Mouse (Mus musculus): ENCODE results near the gene Usp22.
"Not testable (repeated sequence)": the region's sequence is repeated elsewhere in the genome, so short reads cannot be mapped to it uniquely, and the experiment has no call there.

Gene Usp22

DNA sequence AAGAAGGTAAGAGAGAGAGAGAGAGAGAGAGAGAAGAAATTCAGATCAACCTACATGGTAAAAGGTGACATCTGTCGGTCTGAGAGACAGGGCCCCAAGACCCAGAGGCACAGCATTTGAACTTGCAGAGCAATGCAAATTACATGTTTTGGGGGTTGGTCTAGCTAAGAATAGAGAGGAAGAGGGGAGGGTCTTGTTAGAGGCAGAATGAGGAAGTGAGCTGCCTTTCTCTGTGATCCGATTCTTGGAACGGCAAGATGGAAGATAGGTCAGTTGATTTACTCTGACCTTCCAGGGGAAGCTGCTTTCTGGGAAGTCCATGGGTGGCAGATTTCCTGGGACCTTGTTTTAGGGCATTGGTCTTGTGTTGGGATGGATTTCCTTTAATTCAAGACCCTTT is 32.6 kb downstream of the Usp22 start:
- DNase-seq = peak; percentile 36 to 60

DNA sequence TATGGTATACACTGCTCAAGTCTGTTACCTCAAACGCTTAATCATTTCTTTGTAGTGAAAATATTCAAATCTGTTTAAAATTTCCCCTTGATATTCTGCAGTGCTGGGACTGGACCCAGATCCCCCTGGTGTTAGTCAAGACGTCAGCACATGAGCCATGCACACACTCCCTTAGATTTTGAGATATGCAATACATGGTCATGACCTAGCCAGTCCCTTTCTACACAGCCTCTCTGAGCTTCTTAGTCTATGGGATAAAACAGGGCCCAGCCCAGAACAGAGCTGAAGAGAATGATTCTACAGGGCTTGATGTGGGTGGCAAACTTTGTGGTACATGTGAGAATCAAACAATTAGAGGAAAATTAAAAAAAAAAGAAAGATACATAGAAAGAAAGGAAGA is 33.2 kb downstream of the Usp22 start:
- no peak for DNase-seq

DNA sequence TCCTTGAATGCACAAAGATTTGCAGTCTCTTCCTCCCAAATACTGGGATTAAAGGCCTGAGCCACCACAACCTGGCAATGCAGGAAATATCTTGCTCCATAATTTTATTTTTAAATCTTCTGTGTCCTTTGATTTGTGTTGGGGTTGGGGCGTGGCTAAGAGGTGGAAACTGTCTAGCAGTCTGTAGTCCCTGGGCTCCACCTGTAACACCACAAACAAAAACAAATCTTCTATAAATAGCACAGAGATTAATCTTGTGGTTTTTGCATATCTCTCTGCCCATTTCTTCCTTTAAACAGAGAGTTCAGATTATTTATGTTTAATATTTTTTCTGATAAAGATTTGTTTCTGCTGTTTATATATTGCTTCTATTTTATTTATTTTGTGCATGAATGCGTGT is 41.9 kb downstream of the Usp22 start:
- no peak for DNase-seq

DNA sequence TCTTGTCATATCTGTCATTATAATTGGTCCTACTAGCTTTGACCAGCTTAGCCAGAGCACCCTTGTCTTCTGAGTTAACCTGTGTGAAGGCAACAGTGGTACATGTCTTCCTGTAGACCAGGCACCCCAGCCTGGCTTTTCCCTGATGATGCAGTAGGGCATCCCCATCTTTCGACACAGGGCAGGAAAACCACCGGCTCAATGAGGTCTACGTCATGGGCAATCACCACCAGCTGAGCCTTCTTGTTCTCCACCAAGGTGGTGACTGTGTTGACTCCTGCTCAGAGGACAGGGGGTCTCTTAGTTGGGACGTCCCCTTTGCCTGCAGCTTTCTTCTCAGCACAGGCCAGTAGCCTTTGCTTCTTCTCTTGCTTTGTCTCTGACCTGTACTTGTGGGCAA is 44.2 kb downstream of the Usp22 start:
- not testable (repeated sequence) for DNase-seq

DNA sequence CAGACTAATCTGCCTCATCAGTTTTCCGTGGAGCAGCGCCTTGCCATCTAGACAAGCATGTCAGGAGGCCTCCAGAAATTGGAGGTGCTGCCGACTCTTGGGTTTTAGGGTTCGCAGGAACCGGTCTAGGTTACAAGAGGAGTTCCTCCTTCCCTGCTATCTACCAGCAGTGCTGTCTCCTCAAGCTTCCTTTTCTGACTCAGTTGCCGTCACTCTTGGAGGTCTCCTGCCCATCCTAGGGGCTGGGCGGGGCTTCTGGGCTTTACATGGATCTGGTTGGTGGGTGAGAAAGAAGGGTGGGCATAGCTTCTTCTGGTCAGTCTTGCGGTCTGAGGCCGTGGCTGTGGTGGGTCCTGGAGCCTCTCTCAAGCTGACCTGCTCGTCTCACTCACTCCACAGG is 45.5 kb downstream of the Usp22 start:
- no peak for DNase-seq

DNA sequence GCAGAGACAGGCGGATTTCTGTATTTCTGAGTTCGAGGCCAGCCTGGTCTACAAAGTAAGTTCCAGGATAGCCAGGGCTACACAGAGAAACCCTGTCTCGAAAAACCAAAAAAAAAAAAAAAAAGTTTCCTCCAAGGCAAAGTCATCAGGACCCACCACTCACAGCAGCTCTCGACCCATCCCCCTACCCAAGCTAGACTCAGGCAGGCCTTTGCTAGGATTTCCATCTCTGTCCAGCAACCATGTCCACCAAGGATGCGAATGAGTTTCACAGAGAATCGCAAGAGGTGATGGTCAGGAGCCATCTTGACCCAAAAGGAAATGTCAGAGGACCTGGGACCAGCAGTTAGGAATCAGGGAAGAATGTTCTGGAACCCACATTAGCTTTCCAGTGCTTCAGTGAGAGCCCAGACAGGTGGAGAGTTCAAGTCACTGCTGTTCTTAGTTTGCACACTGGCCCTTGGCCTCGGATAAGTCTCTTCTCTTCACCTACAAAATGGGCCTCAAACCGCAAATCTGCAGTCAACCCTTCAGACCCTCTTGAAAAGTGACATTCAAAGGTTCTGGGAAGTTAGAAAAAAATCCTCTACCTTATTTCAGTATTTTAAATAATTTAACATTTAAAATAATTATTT is 47.3 kb downstream of the Usp22 start:
- no peak for DNase-seq

DNA sequence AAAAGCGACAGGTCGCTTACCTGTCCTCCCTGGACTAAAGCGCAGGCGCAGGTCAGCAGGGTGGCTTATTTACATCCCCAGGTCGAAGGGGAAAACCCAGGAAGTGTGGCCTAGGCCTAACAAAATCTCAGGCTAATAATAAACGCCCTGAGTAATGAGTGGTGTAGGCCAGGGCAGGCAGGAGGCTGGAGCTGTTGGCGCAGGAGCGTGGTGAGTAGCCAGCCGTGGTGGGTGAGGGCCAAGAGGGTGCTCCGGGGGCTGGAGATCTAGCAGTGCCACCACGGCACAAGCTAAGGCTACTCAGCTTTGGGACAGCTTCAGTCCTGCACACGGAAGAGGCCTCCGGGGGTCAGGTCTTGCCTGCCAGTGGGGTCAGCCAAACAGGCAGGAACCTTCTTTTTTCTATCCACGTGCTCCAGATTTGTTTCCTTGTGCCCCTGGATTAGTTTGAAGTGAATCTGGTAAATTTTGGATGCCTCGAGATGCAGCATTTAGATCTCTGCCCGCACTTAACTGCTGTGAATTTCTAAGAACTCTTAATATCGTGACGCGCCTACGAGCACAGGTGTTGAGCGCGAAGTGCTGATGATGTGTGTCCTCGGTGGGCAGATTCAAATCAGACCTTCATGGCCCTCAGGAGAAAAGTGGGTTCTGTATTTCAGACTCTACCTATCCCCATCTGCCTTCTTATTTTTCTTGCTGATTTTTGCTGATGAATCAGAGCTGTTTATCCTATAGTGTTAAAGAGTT is 48.1 kb downstream of the Usp22 start, which contains the start of gene Tnfrsf13b:
Gene Tnfrsf13b (plus strand): TSS at position 150 of the 750 bp plus-strand sequence.
- no peak for DNase-seq

DNA sequence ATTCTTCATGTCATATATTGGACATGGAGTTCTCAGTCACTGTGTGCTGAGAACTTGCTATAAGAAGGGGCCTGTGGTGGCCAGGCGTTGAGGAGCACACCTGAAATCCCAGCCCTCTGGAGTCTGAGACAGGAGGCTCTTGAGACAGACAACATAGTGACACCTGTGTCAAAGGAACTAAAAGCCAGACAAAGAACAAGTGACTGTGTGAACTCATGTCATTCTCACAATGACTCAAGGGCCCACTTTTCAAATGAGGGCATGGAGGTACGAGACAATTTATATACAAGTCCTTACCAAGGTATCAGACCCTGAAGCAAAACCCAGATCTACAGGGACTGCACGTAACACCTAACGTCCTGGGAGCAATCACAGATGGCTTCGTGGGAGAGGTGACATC is 48.9 kb downstream of the Usp22 start:
- no peak for DNase-seq

DNA sequence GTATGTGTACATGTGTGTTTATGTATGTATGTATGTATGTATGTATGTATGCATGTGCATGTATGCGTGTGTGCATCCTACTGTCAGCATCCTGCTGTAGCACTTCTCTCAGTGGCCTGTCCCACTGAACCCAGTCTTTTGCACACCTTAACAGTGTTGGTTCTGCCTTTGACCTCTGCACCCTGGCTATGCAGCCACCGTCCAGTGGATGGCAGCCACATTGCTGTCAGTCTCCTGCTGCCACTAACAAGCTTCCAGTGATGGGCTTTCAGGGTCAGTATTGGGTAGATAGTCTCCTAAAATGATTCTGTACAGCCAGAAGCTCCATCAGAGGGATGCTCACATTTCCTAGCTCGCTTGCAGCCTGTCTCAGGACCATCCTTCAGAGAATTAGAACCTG is 51.0 kb downstream of the Usp22 start:
- no peak for DNase-seq

DNA sequence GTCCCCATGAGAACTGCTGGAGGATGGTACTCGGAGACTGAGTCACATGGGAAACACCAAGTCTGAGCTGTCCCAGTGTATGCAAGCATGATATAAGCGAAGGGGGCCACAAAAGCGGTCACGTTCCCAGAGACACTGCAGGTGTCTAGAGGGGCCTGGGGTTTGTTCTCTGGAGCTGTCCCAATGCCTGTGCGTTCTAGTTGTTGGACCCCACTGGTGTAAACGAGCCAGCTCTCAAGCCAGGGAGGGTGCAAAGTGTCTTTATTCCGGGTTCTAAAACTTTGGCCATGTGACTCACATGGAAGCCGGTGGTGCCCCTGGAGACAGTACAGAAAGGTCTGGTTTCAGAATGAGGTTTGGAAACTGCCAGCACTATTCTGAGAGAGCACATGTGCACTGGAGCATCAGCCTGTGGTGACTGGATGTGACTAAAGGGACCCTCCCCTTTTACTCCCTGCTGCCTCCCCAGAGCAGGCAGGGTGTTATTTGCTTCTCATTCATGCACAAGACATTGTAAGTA is 52.0 kb downstream of the Usp22 start:
- DNase-seq = no peak

DNA sequence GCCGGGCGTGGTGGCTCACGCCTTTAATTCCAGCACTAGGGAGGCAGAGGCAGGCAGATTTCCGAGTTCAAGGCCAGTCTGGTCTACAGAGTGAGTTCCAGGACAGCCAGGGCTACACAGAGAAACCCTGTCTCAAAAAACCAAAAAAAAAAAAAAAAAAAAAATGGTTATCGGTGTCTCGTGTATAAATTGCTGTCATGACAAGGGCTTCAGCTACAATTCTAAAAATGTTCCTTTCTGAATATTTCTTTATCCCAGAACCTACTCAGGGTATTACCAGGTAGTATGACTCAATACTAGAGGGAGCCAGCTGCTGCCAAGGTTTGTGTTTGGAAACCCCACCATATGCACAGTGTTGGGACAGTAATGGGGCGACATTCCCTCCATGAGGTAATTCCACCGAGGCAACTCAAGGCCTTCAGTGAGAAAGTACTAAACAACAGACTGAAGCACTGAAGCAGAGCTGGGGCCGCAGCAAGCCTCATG is 52.5 kb downstream of the Usp22 start:
- DNase-seq = no peak

DNA sequence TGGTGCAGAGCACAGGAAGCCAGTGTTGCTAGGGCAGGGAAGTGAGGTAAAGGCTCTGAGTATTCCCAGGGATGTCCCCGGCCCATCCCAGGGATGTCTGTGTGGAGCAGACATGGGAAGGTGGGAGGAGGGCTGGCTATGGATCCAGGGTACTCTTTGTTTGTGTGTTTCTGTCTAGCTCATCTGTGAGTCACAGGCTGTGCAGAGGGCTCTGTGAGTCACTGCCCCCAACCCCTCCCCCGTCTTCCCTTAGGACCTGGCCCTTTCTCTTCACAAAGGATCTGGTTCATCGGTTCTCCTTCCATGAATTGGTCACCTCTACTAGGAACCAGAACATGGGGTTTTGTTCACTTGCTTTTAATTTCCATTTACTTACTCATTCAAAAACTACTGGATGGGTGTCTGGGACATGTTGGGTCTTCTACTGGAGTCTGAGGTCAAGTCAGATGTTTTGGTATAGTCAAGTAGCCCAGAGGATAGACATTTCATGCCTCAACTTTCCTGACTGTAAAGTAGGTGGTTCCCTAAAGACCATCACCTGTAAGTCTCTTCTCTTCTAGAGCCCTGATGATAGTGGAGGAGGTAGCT is 54.8 kb downstream of the Usp22 start:
- DNase-seq = no peak

DNA sequence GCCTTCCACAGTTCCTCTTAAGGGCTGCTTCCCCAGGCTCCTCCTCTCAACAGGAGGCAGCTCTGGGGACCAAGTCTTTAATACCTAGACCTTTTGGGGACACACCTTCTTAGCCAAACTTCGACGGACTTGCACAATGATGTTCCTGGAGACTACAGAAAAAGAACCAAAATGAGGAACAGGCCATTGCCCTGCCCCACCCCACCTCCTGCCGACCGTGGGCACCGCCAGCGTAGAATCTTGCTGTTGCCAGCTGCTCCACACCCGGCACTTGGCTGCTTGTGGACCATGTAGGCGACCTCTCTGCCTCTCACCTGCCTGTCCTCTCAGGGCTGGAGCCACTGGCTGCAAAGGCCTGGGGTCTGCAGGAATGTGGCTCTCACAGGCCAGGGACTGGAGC is 58.6 kb downstream of the Usp22 start:
- no peak for DNase-seq

DNA sequence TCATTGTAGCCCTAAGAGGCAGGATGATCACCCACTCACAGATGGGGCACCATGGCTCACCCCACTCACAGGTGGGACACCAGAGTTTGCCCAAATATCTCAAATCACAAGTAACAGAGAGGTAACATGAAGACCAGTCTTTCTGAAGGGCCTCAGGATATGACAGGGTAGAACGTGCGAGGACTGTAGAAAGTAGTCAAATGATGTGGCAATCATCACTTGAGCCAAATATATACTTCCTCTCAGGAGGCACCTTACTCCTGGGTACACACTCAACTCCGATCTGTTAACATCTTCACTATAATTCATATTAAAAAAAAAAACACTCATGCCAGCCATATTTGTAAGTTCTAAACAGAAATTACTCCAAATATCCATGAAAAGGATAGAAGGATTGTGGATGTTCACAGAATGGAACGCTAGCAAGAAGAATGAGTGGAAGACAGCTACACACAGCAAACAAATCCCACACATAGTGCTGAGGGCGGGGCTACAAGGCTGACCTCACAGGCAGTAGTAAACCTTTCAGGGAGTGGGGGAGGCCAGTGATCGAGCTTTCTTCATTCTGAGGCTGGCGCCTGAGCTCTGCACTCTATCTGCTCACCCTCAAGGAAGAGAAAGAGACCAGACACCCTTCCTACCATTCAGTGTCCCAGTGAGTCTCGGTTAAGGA is 62.4 kb downstream of the Usp22 start:
- no peak for DNase-seq

DNA sequence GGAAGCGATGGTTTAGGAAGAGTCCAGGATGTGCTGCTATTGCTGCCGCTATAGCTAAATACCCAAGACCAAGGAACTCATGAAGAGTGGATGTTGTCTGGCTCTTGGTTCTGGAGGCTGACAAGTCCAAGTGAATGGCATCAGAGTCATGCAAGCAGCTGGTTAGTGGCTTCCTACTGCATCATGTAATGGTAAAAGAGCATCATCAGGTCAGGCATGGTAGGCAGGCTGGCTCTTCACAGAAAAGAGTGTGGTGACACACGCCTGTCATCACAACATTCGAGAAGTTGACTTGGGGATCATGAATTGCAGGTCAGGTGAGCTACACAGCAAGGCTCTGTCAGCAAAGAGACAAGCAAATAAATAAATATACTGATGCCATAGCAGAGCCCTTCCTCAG is 63.4 kb downstream of the Usp22 start:
- DNase-seq = no peak

DNA sequence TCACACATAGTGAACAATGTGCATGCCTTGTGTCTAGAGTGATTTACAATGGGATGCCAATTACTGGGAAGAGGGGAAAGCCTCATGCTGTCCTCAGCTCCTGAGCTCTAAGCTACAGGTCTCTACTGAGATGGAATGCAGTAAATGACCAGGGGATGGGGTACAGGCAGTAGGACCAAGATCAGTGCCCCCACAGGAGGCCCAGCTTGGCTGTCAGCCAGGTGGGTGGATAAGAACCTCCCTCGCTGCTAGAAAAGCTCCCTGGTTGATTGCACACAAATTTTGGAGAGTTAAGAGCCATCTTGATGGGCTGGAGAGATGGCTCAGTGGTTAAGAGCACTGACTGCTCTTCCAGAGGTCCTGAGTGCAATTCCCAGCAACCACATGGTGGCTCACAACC is 63.9 kb downstream of the Usp22 start:
- DNase-seq = no peak

DNA sequence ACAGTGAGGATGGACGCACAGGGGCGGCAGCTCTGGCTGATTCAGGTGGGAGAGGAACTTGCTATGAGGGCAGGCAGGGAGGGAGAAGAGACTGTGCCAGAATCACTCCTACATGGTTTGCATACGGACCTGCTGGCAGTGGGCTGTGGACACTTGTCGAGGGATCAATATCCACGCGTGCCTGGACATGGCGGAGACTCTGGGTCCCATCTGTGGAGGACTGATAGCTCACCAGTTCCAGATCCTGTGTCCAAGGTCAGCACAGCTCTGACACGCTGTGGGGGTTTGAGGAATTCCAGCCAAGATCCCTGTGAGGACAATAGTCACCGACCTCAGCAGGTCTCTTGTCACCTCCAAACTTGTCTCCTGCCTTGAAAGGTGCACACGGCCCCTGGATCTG is 64.7 kb downstream of the Usp22 start:
- DNase-seq = no peak

DNA sequence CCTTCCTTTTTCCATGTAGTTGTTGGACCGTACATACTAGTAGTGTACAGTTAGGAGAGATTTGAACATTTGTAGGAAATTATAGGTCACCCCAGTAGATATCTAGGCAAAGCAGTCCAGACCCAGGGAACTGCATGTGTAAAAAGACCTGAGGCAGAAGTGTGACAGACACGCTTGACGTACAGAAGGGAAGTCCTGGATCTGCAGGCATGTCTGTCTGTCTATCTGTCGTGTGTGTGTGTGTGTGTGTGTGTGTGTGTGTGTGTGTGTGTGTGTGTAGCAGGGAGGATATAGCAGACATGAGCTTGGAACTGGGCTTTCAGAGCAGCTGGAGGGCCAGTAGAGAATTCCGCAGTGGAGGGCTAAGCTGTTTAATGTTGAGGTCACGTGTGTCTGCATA is 65.1 kb downstream of the Usp22 start:
- DNase-seq = no peak

DNA sequence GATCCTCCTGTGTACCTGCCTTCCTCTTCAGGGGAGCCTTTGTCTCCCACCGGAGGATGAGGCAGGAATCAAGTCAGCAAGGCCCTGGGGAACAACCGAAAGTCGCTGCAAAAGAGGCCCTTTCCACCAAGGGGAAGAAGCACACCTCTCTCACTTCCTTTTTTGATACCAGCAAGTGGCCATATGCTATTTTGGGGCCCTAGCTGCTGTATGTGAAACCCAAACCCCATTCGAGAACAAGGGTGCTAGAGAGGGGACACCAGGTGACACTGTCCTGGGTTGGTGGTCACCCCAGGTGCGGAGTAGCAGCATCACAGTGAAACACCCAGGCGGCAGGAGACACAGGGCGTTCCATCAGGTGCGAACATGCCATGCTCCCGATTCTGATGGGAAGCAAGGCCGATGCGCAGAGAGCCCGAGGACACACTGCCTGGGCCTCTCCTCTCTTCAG is 65.9 kb downstream of the Usp22 start:
- DNase-seq = no peak

DNA sequence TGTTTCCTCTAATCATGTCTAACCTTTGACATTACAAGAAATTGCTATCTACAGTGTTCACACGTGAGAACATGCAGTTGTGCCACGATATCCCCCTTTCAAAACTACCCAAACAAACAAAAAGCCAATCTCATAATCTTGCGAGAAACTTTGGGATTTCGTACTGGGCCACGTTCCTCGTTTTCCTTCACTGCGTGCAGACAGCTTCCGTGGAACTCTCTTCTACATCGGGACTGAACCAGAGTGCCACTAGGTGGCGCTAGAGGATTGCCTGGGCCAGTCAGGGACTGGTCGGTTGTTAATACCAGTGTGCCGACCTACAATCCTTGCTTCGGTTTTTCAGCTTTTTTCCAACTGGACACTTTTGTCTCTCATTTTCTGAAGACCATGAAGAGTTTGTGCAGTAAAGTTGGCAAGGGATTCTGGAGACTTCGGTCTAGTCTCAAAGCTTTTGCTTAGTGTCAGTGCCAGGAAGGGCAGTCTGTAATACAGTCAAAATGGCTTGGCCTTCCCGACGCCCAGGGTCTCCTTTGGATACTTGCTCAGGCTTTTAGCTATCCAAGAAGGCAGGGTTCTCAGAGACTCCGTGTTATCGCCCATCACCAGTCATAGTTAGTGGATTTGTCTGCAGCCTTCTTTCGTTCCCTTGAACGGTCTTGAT is 70.5 kb downstream of the Usp22 start:
- peak; percentile 65 to 72 for DNase-seq

DNA sequence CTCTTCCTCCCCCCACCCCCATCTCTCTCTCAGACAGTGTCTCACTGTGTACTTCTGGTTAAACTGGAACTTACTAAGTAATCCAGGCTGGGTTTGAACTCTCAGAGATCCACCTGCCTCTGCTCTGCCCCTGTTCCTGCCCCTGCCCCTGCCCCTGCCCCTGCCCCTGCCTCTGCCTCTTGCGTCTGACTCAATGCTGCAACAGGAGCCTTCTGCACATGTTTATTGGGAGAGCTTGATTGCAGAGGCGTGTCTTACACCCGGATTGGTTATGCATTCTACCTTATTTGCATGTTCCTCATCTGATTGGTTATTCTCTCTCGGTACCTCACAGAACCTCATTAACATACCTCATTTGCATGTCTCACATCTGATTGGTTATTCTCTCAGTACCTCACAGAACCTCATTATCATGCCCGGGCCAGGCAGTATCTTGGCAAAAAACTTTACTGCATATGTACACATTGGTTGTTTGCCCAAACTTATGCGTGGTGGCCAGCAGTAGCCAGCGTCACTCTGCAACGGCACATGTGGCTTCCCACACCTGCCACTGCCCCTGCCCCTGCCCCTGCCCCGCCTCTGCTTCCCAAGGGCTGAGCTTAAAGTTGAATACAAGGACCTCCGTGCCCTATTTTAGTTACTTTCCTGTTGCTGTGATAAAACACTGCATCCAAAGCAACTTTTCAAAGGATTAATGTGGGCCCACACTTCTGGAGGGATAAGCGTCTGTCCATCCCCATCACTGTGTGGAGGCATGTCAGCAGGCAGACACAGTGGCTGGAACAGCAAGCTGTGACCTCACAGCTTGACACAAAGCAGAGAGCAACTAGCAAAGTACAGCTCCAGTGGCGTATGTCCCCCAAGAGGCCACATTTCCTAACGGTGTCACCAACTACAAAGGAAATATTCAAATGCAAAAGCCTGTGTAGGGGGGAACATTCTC is 72.2 kb downstream of the Usp22 start:
- no peak for DNase-seq
